Mouse (Mus musculus): Measurements from ENCODE around the gene Sae1. TPM values are rescaled to one million over a fixed set of nuclear protein-coding genes. Genes with fewer than 3 reads are reported as not detected.

The Sae1 gene
- total and polyA plus RNA-seq, 3 experiments, result 182 to 287 TPM; not detected in 1

- Histone ChIP-seq H3K9me3 (replicated peaks; ENCODE audit: insufficient read depth, low read length) (no peaks in the 10 kb centered on the region), H3K4me3 (ENCODE audit: control insufficient read depth in 1 of 2, insufficient read depth in 1 of 2, low read depth in 2 of 2, low read length in 2 of 2) (no peak overlapping the region), H3K79me2 (ENCODE audit: control insufficient read depth, insufficient read depth, low read length, poor library complexity) (no peaks in the 10 kb centered on the region), H3K9ac (ENCODE audit: control insufficient read depth, low read depth, low read length, poor library complexity, severe bottlenecking) (no peak overlapping the region), H3K36me3 (ENCODE audit: control insufficient read depth in 1 of 2, insufficient read depth in 2 of 2, low read length in 2 of 2) (no peaks in the 10 kb centered on the region; a peak in 1 of 4 replicates), H3K27ac (ENCODE audit: control insufficient read depth, low read depth, low read length) (no peak overlapping the region), H3K4me1 (ENCODE audit: control insufficient read depth in 1 of 2, insufficient read depth in 2 of 2, low read length in 2 of 2) (no peaks in the 10 kb centered on the region), H3K27me3 (ENCODE audit: control insufficient read depth in 1 of 2, insufficient read depth in 2 of 2, low read length in 2 of 2) (no peaks in the 10 kb centered on the region)
- TF ChIP-seq TAL1 (IDR thresholded peaks at IDR 0.05; ENCODE audit: low read length), result no peak
- no peak for TF ChIP-seq KAT2A (conservative IDR thresholded peaks at IDR 0.05; ENCODE audit: low read depth, low read length)
- no peak for TF ChIP-seq SMC3 (IDR thresholded peaks at IDR 0.05; ENCODE audit: low read depth, low read length)
- no peak for TF ChIP-seq GABPA (IDR thresholded peaks at IDR 0.05; ENCODE audit: low read depth, low read length)
- TF ChIP-seq BHLHE40 (IDR thresholded peaks at IDR 0.05; ENCODE audit: borderline replicate concordance, low read depth, low read length), result no peak
- no peak for TF ChIP-seq CTCF (IDR thresholded peaks at IDR 0.05 in 2 of 3, conservative IDR thresholded peaks at IDR 0.05 in 1 of 3; ENCODE audit: control insufficient read depth in 1 of 3, insufficient read depth in 1 of 3, low read depth in 2 of 3, low read length in 3 of 3, poor library complexity in 1 of 3, severe bottlenecking in 1 of 3)
- TF ChIP-seq USF2 (IDR thresholded peaks at IDR 0.05; ENCODE audit: borderline replicate concordance in 1 of 2, insufficient read depth in 1 of 2, low read depth in 1 of 2, low read length in 2 of 2), result no peak
- TF ChIP-seq POLR2A (IDR thresholded peaks at IDR 0.05; ENCODE audit: control insufficient read depth in 1 of 2, insufficient read depth in 1 of 2, low read depth in 1 of 2, low read length in 2 of 2, poor library complexity in 1 of 2), result no peak
- no peak for TF ChIP-seq UBTF (IDR thresholded peaks at IDR 0.05; ENCODE audit: borderline replicate concordance, insufficient read depth, low read depth, low read length)
- no peak for DNase-seq (ENCODE audit: low read depth, low spot score)
Observed at GRCm38 (mm10) chr7:16320479-16320878, 67.1 kb downstream of the Sae1 start.

DNA sequence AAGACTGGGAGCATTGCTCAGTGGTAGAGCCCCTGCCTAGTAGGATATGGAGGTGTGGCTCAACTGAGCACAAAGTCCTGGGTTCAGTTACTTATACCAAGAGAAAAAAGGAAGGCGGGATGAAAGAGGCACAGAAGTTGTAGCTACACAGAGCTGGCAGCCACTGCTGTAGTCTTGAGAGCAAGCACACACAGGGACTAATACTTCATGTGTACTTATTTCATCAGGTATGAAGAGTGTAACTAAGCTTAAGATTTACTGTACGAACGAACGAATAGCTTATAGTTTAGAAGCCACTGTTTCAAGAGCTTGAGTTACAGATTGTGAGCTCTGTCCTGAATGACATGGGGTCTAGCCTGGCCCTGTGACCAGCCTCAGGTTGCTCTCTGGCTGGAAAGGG, 68.4 kb downstream of the Sae1 start:
- no peak for DNase-seq (ENCODE audit: low read depth, low spot score)
- TF ChIP-seq CTCF (IDR thresholded peaks at IDR 0.05 in 2 of 3, conservative IDR thresholded peaks at IDR 0.05 in 1 of 3; ENCODE audit: control insufficient read depth in 1 of 3, insufficient read depth in 1 of 3, low read depth in 2 of 3, low read length in 3 of 3, poor library complexity in 1 of 3, severe bottlenecking in 1 of 3) (no peak), POLR2A (IDR thresholded peaks at IDR 0.05; ENCODE audit: control insufficient read depth in 1 of 2, insufficient read depth in 1 of 2, low read depth in 1 of 2, low read length in 2 of 2, poor library complexity in 1 of 2) (no peak), MXI1 (IDR thresholded peaks at IDR 0.05; ENCODE audit: low read depth, low read length) (no peak), JUND (IDR thresholded peaks at IDR 0.05; ENCODE audit: low read depth, low read length) (no peak), SMC3 (IDR thresholded peaks at IDR 0.05; ENCODE audit: low read depth, low read length) (no peak), ZMIZ1 (IDR thresholded peaks at IDR 0.05; ENCODE audit: low read depth, low read length) (no peak), GATA1 (IDR thresholded peaks at IDR 0.05; ENCODE audit: low read depth, low read length) (no peak), ZKSCAN1 (IDR thresholded peaks at IDR 0.05; ENCODE audit: low read depth, low read length) (no peak), ZC3H11A (IDR thresholded peaks at IDR 0.05; ENCODE audit: low read depth, low read length) (no peak), TBP (IDR thresholded peaks at IDR 0.05; ENCODE audit: low read depth, low read length) (no peak), MYB (IDR thresholded peaks at IDR 0.05; ENCODE audit: low read depth, low read length) (no peak)
- Histone ChIP-seq H3K27ac (ENCODE audit: control insufficient read depth, low read depth, low read length) (no peak overlapping the region), H3K79me2 (ENCODE audit: control insufficient read depth, insufficient read depth, low read length, poor library complexity) (no peaks in the 10 kb centered on the region), H3K4me1 (ENCODE audit: control insufficient read depth in 1 of 2, insufficient read depth in 2 of 2, low read length in 2 of 2) (peaks cover 0 to 3% of the 10 kb centered on the region in 2 experiments; a peak in 1 of 4 replicates), H3K36me3 (ENCODE audit: control insufficient read depth in 1 of 2, insufficient read depth in 2 of 2, low read length in 2 of 2) (peaks cover 0 to 2% of the 10 kb centered on the region in 2 experiments; a peak in 2 of 4 replicates), H3K27me3 (ENCODE audit: control insufficient read depth in 1 of 2, insufficient read depth in 2 of 2, low read length in 2 of 2) (no peaks in the 10 kb centered on the region), H3K4me3 (ENCODE audit: control insufficient read depth in 1 of 2, insufficient read depth in 1 of 2, low read depth in 2 of 2, low read length in 2 of 2) (no peak overlapping the region), H3K9ac (ENCODE audit: control insufficient read depth, low read depth, low read length, poor library complexity, severe bottlenecking) (no peak overlapping the region), H3K9me3 (replicated peaks; ENCODE audit: insufficient read depth, low read length) (no peaks in the 10 kb centered on the region)
